Mouse (Mus musculus) left cerebral cortex, postnatal 4 days (tissue): Measurements from ENCODE around the gene Btbd35f30. TPM values are rescaled to one million over a fixed set of nuclear protein-coding genes. Genes with fewer than 3 reads are reported as not detected.
"Not testable (repeated sequence)": the region's sequence is repeated elsewhere in the genome, so short reads cannot be mapped to it uniquely, and the experiment has no call there.

ENCODE experiments used
- DNase-seq: peaks from one replicate; pipeline ENCODE4 v3.0.0-alpha.2; 2022
- intact Hi-C: fragments of 180-260 bp; cut with DNase I; formaldehyde crosslinking; loops from one replicate; pipeline ENCODE4 v1.15.1; 2025
- total RNA-seq, 2 experiments: library from RNA; stranded (reverse); gene quantifications; 2 replicates each; pipeline ENCODE4 v1.2.3; 2021

The Btbd35f30 gene
- not detected for total RNA-seq

GRCm38 (mm10) chrX:32894325-32894724 lies at the start of gene Btbd35f30:
Btbd35f30 (plus strand) TSS chrX:32894625.
- DNase-seq, intact Hi-C loops: not testable (repeated sequence)

- DNase-seq, intact Hi-C loops: not testable (repeated sequence)
Observed at GRCm38 (mm10) chrX:32941468-32941867, 47.0 kb downstream of the Btbd35f30 start, which contains the start of gene Gm21789. Gm21789 (plus strand) TSS chrX:32941768.

Other genes starting within 250 kb of the Btbd35f30 start
- gene Gm5926, start 243.9 kb upstream of the Btbd35f30 start, total RNA-seq: not detected
- gene Btbd35f21, start 168.5 kb upstream of the Btbd35f30 start, total RNA-seq: not detected
- not detected for gene Gm21789, start 47.1 kb downstream of the Btbd35f30 start, total RNA-seq
- not detected for gene Btbd35f5, start 79.3 kb downstream of the Btbd35f30 start, total RNA-seq